Mouse (Mus musculus): ENCODE results near the gene Abo. TPM values are rescaled to one million over a fixed set of nuclear protein-coding genes. Genes with fewer than 3 reads are reported as not detected.
"Not testable (repeated sequence)": the region's sequence is repeated elsewhere in the genome, so short reads cannot be mapped to it uniquely, and the experiment has no call there.

The Abo gene
- polyA plus RNA-seq, 1 experiment from 2014 or later: not detected

- Histone ChIP-seq H3K4me3 (no peak overlapping the region), H3K4me2 (no peak overlapping the region), H3K4me1 (replicated peaks) (peaks cover 55% of the 10 kb centered on the region), H3K9ac (no peak overlapping the region), H3K27me3 (no peaks in the 10 kb centered on the region), H3K36me3 (peaks cover 46% of the 10 kb centered on the region), H3K9me3 (no peaks in the 10 kb centered on the region), H3K27ac (no peak overlapping the region)
- ATAC-seq (ENCODE audit: low FRiP score): no peak
- 91% methylated on average over 2 of the region's 2 CpGs for WGBS
Observed at GRCm38 (mm10) chr2:26905936-26906335, 41.2 kb upstream of the Abo start.

GRCm38 (mm10) chr2:26903311-26903710 is 38.5 kb upstream of the Abo start:
- Histone ChIP-seq H3K4me3 (peak overlapping the region; percentile 64), H3K9ac (peak overlapping the region; percentile 83), H3K4me2 (peak overlapping the region; percentile 75), H3K27ac (peak overlapping the region; percentile 92), H3K36me3 (peaks cover 63% of the 10 kb centered on the region), H3K9me3 (no peaks in the 10 kb centered on the region), H3K4me1 (replicated peaks) (peaks cover 39% of the 10 kb centered on the region), H3K27me3 (no peaks in the 10 kb centered on the region)
- no peak for ATAC-seq (ENCODE audit: low FRiP score)
- WGBS: 13% methylated on average over 7 of the region's 7 CpGs

- ATAC-seq (ENCODE audit: low FRiP score): peak; percentile 95
- Histone ChIP-seq H3K27ac (peak within 1 kb of the TSS; percentile 92), H3K27me3 (no peaks in the 10 kb centered on the region), H3K4me2 (peak within 1 kb of the TSS; percentile 75), H3K9ac (peak within 1 kb of the TSS; percentile 83), H3K4me3 (peak within 1 kb of the TSS; percentile 64), H3K36me3 (peaks cover 63% of the 10 kb centered on the region), H3K4me1 (replicated peaks) (peaks cover 32% of the 10 kb centered on the region), H3K9me3 (no peaks in the 10 kb centered on the region)
- WGBS: under 1% methylated on average over 41 of the region's 41 CpGs
Observed at GRCm38 (mm10) chr2:26902467-26903220, 37.9 kb upstream of the Abo start, which contains the start of gene Surf6. Gene Surf6, minus strand, starts transcription at chr2:26902879.

- peaks cover 63% of the 10 kb centered on the region for H3K36me3 ChIP-seq
- ATAC-seq (ENCODE audit: low FRiP score): no peak
- H3K27ac ChIP-seq: no peak overlapping the region
- peak overlapping the region; percentile 83 for H3K9ac ChIP-seq
- H3K9me3 ChIP-seq: no peaks in the 10 kb centered on the region
- H3K27me3 ChIP-seq: no peaks in the 10 kb centered on the region
- peak overlapping the region; percentile 64 for H3K4me3 ChIP-seq
- H3K4me2 ChIP-seq: peak overlapping the region; percentile 75
- peaks cover 27% of the 10 kb centered on the region for H3K4me1 ChIP-seq (replicated peaks)
- 16% methylated on average over 7 of the region's 7 CpGs for WGBS
Observed at GRCm38 (mm10) chr2:26901834-26902400, 37.1 kb upstream of the Abo start.

DNA sequence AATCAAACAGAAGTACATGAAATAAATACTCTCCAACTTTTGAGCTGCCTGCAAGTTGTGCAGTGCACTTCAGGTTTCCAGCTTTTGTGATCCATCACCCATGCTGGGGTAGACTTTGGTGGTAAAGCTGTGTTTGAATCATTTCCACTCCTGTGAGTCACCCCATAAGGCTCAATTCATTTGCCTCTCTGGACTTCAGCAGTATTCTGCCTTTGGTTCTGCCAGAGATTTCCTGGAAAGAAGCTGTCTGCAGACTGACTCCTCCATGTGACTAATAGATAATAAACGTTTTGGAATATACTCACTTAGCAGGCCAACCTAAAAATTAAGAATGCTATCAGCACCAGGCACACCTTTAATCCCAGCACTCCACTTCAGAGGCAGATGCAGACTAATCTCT is 36.0 kb upstream of the Abo start:
- Histone ChIP-seq H3K9me3 (no peaks in the 10 kb centered on the region), H3K4me1 (replicated peaks) (peaks cover 27% of the 10 kb centered on the region), H3K9ac (no peak overlapping the region), H3K27ac (no peak overlapping the region), H3K4me2 (no peak overlapping the region), H3K36me3 (peaks cover 63% of the 10 kb centered on the region), H3K4me3 (no peak overlapping the region), H3K27me3 (no peaks in the 10 kb centered on the region)
- no peak for ATAC-seq (ENCODE audit: low FRiP score)
- WGBS: 84% methylated on average over 1 of the region's 1 CpGs

- peaks cover 89% of the 10 kb centered on the region for H3K36me3 ChIP-seq
Observed at GRCm38 (mm10) chr2:26895898-26896297, 31.1 kb upstream of the Abo start.

DNA sequence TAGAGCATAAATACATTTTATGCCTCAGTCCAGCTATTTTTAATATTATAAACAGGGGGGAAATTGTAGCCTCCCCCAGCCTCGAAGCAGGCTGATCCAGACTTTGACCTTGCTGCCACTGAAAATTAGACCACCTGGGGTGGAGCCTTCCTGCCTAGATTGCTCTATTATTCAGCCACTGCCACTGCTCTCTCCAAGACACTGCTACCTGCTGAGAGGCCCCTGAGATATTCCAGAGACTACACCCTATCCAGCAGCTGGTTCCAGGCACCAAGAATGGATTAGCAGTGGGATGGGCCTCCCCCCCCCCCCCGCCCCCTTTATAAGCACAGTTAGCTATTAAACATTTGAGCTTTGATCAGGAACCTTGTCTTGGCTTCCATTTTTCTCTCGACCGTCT is 21.4 kb upstream of the Abo start:
- H3K4me1 ChIP-seq (replicated peaks); H3K27me3 ChIP-seq; H3K27ac ChIP-seq; H3K4me2 ChIP-seq; H3K4me3 ChIP-seq; ATAC-seq (ENCODE audit: low FRiP score); H3K9ac ChIP-seq: not testable (repeated sequence)
- Histone ChIP-seq H3K36me3 (peaks cover 37% of the 10 kb centered on the region), H3K9me3 (peaks cover 10% of the 10 kb centered on the region; the same call in 1 of the 2 replicates)
- WGBS: 74% methylated on average over 4 of the region's 4 CpGs

More at GRCm38 (mm10) chr2:26895898-26896297, 31.1 kb upstream of the Abo start:
- no peak overlapping the region for H3K4me2 ChIP-seq
- ATAC-seq (ENCODE audit: low FRiP score): no peak
- no peak overlapping the region for H3K4me3 ChIP-seq
- no peaks in the 10 kb centered on the region for H3K27me3 ChIP-seq
- H3K4me1 ChIP-seq (replicated peaks): peaks cover 2% of the 10 kb centered on the region; the same call in 1 of the 2 replicates
- WGBS: 92% methylated on average over 4 of the region's 4 CpGs
- no peaks in the 10 kb centered on the region for H3K9me3 ChIP-seq
- H3K9ac ChIP-seq: no peak overlapping the region
- H3K27ac ChIP-seq: no peak overlapping the region

GRCm38 (mm10) chr2:26885541-26885940 is 20.8 kb upstream of the Abo start:
- Histone ChIP-seq H3K36me3 (peaks cover 31% of the 10 kb centered on the region), H3K9me3 (peaks cover 10% of the 10 kb centered on the region; the same call in 1 of the 2 replicates)
- not testable (repeated sequence) for H3K4me2 ChIP-seq; H3K9ac ChIP-seq; H3K4me3 ChIP-seq; ATAC-seq (ENCODE audit: low FRiP score); H3K27me3 ChIP-seq; H3K27ac ChIP-seq; H3K4me1 ChIP-seq (replicated peaks)
- WGBS: 79% methylated on average over 2 of the region's 2 CpGs

- Histone ChIP-seq H3K36me3 (no peaks in the 10 kb centered on the region), H3K27me3 (no peaks in the 10 kb centered on the region), H3K9me3 (peaks cover 3% of the 10 kb centered on the region; the same call in 1 of the 2 replicates), H3K4me3 (no peak overlapping the region), H3K4me2 (no peak overlapping the region), H3K27ac (no peak overlapping the region), H3K4me1 (replicated peaks) (no peaks in the 10 kb centered on the region), H3K9ac (no peak overlapping the region)
- ATAC-seq (ENCODE audit: low FRiP score): no peak
Observed at GRCm38 (mm10) chr2:26878571-26878970, 13.8 kb upstream of the Abo start.

GRCm38 (mm10) chr2:26870666-26871065 is 5.9 kb upstream of the Abo start:
- no peak overlapping the region for H3K27ac ChIP-seq
- no peaks in the 10 kb centered on the region for H3K4me1 ChIP-seq (replicated peaks)
- H3K9me3 ChIP-seq: no peaks in the 10 kb centered on the region
- 75% methylated on average over 6 of the region's 6 CpGs for WGBS
- ATAC-seq (ENCODE audit: low FRiP score): no peak
- H3K4me3 ChIP-seq: no peak overlapping the region
- no peaks in the 10 kb centered on the region for H3K36me3 ChIP-seq
- H3K27me3 ChIP-seq: no peaks in the 10 kb centered on the region
- H3K4me2 ChIP-seq: no peak overlapping the region
- H3K9ac ChIP-seq: no peak overlapping the region

GRCm38 (mm10) chr2:26862856-26863255 is 1.9 kb downstream of the Abo start:
- no peaks in the 10 kb centered on the region for H3K9me3 ChIP-seq
- no peaks in the 10 kb centered on the region for H3K36me3 ChIP-seq
- no peak overlapping the region for H3K4me2 ChIP-seq
- no peaks in the 10 kb centered on the region for H3K27me3 ChIP-seq
- H3K9ac ChIP-seq: no peak overlapping the region
- ATAC-seq (ENCODE audit: low FRiP score): no peak
- H3K4me3 ChIP-seq: no peak overlapping the region
- H3K27ac ChIP-seq: no peak overlapping the region
- 82% methylated on average over 3 of the region's 3 CpGs for WGBS
- no peaks in the 10 kb centered on the region for H3K4me1 ChIP-seq (replicated peaks)

DNA sequence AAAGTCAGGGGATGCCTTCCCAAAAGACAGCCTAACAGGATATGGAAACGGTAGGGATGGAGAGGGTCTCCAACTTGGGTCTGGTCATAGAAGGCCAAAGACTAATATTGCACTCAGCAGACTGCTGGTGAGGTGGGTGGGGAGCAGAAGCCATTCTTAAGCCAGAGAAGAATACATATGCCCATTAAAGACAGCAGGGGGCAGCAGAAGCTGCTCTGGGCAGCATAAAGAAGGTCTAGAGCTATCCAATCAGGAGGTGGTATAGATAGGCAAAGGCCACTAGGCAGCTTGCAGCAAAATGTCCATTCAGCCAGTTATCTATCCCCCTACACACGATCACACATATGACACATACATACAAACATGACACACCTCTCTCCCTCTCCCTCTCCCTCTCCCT is 17.1 kb downstream of the Abo start:
- Histone ChIP-seq H3K36me3 (no peaks in the 10 kb centered on the region), H3K4me3 (no peak overlapping the region), H3K27me3 (no peaks in the 10 kb centered on the region), H3K9me3 (no peaks in the 10 kb centered on the region), H3K9ac (no peak overlapping the region), H3K4me2 (no peak overlapping the region), H3K4me1 (replicated peaks) (no peaks in the 10 kb centered on the region), H3K27ac (no peak overlapping the region)
- no peak for ATAC-seq (ENCODE audit: low FRiP score)
- WGBS: 66% methylated on average over 2 of the region's 2 CpGs

DNA sequence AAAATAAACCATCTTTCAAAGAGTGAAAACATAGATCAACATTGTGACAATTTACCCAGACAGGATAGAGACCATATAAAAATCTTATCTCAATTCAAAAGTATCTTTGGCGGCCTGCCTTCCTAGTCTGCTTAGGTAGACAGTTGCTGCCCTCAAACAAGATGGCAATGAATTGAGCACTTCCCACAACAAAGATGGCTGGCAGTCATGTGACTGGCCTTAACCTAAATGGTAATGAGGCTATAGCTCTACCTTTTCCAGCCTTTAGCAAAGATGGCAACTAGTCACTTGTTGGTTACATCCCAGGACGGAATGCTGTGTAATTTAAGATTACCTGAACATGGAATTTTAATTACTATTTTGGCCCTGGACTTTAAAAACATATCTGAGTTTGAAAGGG is 32.3 kb downstream of the Abo start:
- Histone ChIP-seq H3K36me3 (no peaks in the 10 kb centered on the region), H3K4me2 (no peak overlapping the region), H3K27me3 (no peaks in the 10 kb centered on the region), H3K27ac (no peak overlapping the region), H3K4me1 (replicated peaks) (no peaks in the 10 kb centered on the region), H3K9me3 (no peaks in the 10 kb centered on the region), H3K4me3 (no peak overlapping the region), H3K9ac (no peak overlapping the region)
- WGBS: 90% methylated on average over 2 of the region's 2 CpGs
- no peak for ATAC-seq (ENCODE audit: low FRiP score)
